Mouse (Mus musculus) cerebellum, postnatal 25 days (tissue): ENCODE data around the gene Med17.

ENCODE experiments used
- DNase-seq, 2 experiments: peaks; one replicate each; pipeline ENCODE4 v3.0.0; 2021; ENCODE audit warnings: mixed read lengths in 2 of 2

Gene Med17

DNA sequence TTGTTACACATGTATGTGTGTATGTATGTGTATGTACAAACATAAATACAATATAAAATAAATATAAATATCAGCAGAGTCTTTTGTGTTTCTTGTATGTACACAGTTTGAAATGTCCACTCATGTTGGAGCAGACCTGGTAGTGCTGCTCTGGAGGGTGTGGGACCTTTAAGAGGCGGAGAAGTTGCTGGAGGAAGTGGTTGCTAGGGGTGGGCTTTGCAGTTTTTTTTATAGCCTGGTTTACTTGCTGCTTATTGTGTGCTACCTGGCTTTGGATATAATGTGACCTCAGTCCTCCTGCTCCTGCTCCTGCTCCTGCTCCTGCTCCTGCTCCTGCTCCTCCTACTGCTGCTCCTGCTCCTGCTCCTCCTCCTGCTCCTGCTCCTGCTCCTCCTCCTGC, 46.1 kb downstream of the Med17 start:
- no peak for DNase-seq

DNA sequence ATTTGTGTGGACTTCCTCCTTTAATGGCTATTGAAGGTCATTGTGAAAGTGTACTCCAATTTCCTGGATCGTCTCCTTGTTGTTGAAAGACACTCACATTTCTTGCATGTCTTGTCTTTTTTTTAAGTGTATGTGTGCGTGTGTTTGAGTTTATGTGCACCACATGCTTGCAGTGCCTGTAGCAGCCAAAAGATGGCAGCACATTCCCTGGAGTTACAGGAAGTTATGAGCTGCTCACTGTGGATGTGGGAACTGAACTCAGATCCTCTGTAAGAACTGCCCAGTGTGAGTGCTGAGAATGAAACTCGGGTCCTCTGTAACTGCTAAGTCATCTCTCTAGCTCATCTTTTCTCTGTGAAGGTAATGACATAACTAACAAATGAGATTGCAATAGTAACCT, 47.3 kb downstream of the Med17 start:
- no peak for DNase-seq

DNA sequence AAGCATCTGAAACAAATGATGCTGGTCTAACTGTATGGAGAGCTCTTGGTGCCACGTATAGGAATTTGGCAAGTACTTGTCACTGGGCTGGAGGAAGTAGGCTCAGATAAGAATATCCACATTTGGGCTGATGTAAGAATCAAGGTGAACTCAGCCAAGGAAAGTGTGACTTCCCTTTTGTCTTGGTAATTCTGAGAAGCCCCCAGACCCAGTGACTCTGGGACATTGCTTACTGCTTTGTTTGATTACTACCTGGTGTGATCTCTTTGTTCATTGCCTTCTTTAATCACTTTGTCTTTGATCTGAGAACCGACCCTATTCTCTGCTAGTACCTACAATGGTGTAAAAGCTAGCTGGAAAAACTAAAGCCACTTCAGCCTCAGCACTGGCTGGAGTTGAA, 54.8 kb downstream of the Med17 start:
- no peak for DNase-seq

DNA sequence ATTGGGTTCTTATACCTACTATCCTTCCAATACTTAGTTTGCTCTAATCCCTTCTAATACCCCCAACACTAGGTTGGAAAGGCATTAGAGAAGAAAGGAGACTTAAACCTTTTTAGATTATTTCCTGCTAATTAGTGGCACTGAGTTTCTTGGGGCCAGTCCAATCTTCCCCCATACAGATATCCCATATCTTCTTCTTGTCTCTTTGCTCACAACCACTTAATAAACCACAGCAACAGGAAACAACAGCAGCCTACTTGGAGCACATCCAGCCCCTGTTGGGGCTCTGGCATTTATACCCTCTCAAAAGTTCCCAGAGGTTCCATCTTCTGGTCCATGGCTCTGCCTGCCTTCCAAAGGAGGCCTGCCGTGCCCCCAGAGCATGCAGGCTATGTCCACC, 66.0 kb downstream of the Med17 start:
- no peak for DNase-seq

DNA sequence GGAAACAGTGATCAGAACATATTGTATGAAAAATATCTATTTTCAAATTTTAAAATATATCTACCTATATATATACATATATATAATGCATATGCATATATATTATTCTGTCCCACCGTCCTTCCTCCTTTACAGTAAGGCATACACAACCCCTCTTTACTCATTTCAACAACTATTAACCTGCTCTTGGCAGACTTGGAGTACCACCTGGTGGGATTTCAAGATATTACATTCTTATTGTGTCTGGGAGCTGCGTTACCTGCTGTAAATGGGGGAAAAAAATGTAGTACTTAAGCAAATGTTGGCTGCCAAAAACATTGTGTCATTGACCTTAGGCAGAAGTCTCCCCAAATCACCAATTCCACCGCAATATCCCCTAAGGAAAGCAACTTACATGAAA, 67.9 kb downstream of the Med17 start:
- peak in 1 of 2 experiments; percentile 42 for DNase-seq
